Mouse (Mus musculus) MEL (cell line): ENCODE results near the gene Bicdl1.

Experiments used
- CTCF ChIP-seq, 3 experiments: IDR thresholded peaks in 2 of 3; conservative IDR thresholded peaks in 1 of 3; 2 replicates each; pipeline ENCODE4 v1.5.1; 2011 to 2012; ENCODE audit warnings: low read length in 3 of 3, low read depth in 2 of 3, mild to moderate bottlenecking in 2 of 3, improper control_type of control experiment in 1 of 3, inconsistent platforms in 1 of 3, mixed read lengths in 1 of 3, moderate library complexity in 1 of 3; ENCODE audit not compliant: control insufficient read depth in 1 of 3, insufficient read depth in 1 of 3, poor library complexity in 1 of 3, severe bottlenecking in 1 of 3
- EP300 ChIP-seq, 2 experiments: IDR thresholded peaks; 2 replicates each; pipeline ENCODE4 v1.6.1; 2011; ENCODE audit warnings: improper control_type of control experiment in 2 of 2, low read length in 2 of 2, low read depth in 1 of 2, mild to moderate bottlenecking in 1 of 2
- MAZ ChIP-seq: IDR thresholded peaks from 2 replicates; pipeline ENCODE4 v1.6.1; 2012; ENCODE audit warnings: low read depth, mild to moderate bottlenecking, inconsistent platforms, low read length, improper control_type of control experiment
- MEF2A ChIP-seq: IDR thresholded peaks from 2 replicates; pipeline ENCODE4 v1.6.1; 2014; ENCODE audit warnings: low read depth, mild to moderate bottlenecking, inconsistent platforms, low read length, improper control_type of control experiment; ENCODE audit not compliant: poor library complexity, insufficient replicate concordance, severe bottlenecking; ENCODE audit errors: extremely low read depth
- NRF1 ChIP-seq: IDR thresholded peaks from 2 replicates; pipeline ENCODE4 v1.6.1; 2014; ENCODE audit warnings: low read depth, mild to moderate bottlenecking, inconsistent platforms, low read length, improper control_type of control experiment, moderate library complexity; ENCODE audit not compliant: poor library complexity, insufficient read depth, severe bottlenecking
- POLR2A ChIP-seq, 2 experiments: IDR thresholded peaks; 2 replicates each; pipeline ENCODE4 v1.6.1; 2011 to 2012; ENCODE audit warnings: low read length in 2 of 2, mild to moderate bottlenecking in 2 of 2, control low read depth in 1 of 2, improper control_type of control experiment in 1 of 2, low read depth in 1 of 2, moderate library complexity in 1 of 2; ENCODE audit not compliant: control insufficient read depth in 1 of 2, insufficient read depth in 1 of 2, poor library complexity in 1 of 2
- POLR2AphosphoS5 ChIP-seq: IDR thresholded peaks from 2 replicates; pipeline ENCODE4 v1.6.1; 2012; ENCODE audit warnings: low read depth, borderline replicate concordance, mild to moderate bottlenecking, inconsistent platforms, low read length, moderate library complexity, mixed read lengths
- USF1 ChIP-seq: IDR thresholded peaks from 2 replicates; pipeline ENCODE4 v1.6.1; 2014; ENCODE audit warnings: low read depth, mild to moderate bottlenecking, inconsistent platforms, low read length, improper control_type of control experiment, moderate library complexity
- ZKSCAN1 ChIP-seq: IDR thresholded peaks from 2 replicates; pipeline ENCODE4 v1.6.1; 2012; ENCODE audit warnings: low read depth, mild to moderate bottlenecking, inconsistent platforms, low read length, improper control_type of control experiment, moderate library complexity
- ZNF384 ChIP-seq: IDR thresholded peaks from 2 replicates; pipeline ENCODE4 v1.6.1; 2012; ENCODE audit warnings: low read depth, mild to moderate bottlenecking, inconsistent platforms, low read length, improper control_type of control experiment

GRCm38 (mm10) chr5:115711636-115712419 lies 19.6 kb downstream of the Bicdl1 start:
- TF ChIP-seq MAZ (no peak), CTCF (IDR thresholded peaks at IDR 0.05 in 2 of 3, conservative IDR thresholded peaks at IDR 0.05 in 1 of 3; ENCODE audit: control insufficient read depth in 1 of 3, insufficient read depth in 1 of 3, low read depth in 2 of 3, low read length in 3 of 3, poor library complexity in 1 of 3, severe bottlenecking in 1 of 3) (no peak), USF1 (no peak), POLR2A (IDR thresholded peaks at IDR 0.05; ENCODE audit: control insufficient read depth in 1 of 2, insufficient read depth in 1 of 2, low read depth in 1 of 2, low read length in 2 of 2, poor library complexity in 1 of 2) (no peak), EP300 (IDR thresholded peaks at IDR 0.05; ENCODE audit: low read depth in 1 of 2, low read length in 2 of 2) (no peak), ZNF384 (no peak), MEF2A (no peak), NRF1 (no peak), ZKSCAN1 (no peak), POLR2AphosphoS5 (no peak)
